Mouse (Mus musculus): ENCODE measurements at regions not wholly inside any gene's neighbourhood (a gene's known extent, or its start where the extent isn't known, plus 50 kb on each side); places are given as distances from the start of the nearest gene placed in this dataset.

DNA sequence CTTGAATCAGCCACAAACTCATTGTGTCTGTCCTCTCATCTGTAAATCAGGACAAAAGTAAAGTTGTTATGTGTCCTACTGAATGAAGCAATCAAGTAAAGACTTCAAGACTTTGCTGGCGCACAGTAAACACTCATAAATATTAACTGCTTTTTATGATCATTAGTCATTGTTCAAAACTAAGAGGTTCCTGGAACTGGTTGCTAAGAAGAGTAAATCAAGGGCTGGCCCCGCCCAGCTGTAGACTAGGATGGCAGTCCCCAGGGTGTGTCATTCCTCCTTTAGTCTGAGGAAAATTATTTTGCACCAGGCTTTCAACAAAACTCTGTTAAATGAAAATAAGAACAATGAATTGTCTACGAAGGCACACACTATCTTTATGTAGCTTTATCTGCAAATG is 113.0 kb downstream of the Cog6 start:
- no peak for TF ChIP-seq CTCF (IDR thresholded peaks at IDR 0.05; ENCODE audit: low read depth, low read length)
- TF ChIP-seq POLR2A (IDR thresholded peaks at IDR 0.05; ENCODE audit: extremely low read depth, insufficient read depth, low read length) = no peak
